Mouse (Mus musculus): Measurements from ENCODE around the gene Tmem230. TPM values are rescaled to one million over a fixed set of nuclear protein-coding genes. Genes with fewer than 3 reads are reported as not detected.
A peak's percentile ranks its signal among the peaks of the same experiment; 100 is the strongest.
"Not testable (repeated sequence)": the region's sequence is repeated elsewhere in the genome, so short reads cannot be mapped to it uniquely, and the experiment has no call there.

Gene Tmem230
- total RNA-seq, 2 experiments from 2014 or later = 21.1 to 22.5 TPM

DNA sequence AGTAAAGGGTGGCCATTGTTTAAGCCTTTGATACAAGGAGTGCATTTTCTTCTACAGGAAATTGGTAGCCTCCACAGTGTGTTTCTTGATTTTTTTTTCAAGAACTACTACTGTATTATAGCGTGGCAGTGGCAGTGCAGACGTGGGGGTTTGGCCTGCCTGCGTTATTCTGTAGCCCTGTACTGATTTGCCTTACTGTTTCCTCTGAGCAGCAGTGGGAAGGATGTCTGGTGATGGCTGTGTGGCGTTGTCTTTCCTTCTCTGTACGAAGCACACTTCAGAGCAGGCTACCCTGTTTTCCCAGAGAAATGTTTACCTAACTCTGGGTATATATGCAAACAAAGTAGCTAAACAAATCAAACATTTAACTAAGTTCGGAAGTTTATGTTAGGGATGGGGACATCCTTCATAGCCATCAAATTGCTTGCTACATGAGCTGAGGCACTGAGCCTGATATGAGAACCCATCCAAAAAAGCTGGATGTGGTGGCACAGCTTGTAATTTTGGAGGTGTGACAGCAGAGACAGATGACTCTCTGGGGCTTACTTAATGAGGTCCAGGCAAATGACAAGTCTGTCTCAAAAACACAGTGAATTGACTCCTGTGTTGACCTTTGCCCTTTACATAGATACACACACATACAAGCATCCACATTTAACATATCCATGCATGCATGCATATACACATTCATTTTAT, 25.2 kb upstream of the Tmem230 start:
- no peak for DNase-seq

DNA sequence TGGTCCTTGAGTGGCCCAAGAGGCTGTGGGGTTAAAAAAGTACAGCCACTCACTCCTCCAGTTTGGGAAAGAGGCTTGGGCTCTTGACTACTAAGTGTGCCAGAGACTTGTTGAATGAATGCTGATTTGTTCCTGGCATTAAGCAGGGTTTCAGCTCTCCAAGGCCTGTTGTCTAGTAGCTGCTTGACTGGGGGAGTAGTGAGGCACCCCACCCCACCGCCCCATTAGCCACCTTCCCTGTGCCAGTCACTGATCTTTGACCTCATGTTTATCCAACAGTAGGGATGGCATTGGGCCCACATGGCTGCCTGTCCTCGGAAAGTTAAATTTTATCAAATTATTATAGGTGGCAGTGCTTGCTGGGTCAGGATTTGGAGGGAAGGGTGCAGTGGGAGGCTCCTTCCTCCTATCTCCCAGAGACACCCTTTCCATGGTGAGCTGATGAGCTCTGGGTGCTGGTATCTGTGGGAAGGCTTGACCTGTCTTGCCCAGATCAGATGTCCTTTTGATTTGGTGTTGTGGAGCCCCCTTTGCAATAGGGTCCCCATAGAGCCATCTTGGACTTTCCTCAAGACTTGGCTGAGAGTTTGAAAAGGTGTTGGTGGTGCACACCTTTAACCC, 22.8 kb upstream of the Tmem230 start:
- no peak for DNase-seq

DNA sequence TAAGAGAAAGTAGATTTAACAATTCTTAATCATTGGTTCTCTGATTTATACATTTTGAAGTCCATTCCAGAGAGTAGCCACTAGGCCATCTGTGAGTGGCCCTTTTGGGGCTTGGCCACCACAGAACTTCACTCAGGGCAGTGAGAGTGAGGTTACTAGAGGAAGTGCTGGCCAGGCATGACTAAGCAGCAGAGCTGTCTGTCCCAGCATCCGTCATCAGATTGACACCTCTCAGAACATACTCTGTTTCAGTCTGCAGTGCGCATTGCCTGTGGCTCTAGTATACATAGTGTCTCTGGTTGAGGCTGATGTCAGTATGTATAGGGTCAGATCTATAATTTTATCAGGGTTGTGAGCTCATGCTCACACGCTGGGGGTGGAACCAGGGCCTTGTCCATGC, 21.6 kb upstream of the Tmem230 start:
- DNase-seq = no peak

DNA sequence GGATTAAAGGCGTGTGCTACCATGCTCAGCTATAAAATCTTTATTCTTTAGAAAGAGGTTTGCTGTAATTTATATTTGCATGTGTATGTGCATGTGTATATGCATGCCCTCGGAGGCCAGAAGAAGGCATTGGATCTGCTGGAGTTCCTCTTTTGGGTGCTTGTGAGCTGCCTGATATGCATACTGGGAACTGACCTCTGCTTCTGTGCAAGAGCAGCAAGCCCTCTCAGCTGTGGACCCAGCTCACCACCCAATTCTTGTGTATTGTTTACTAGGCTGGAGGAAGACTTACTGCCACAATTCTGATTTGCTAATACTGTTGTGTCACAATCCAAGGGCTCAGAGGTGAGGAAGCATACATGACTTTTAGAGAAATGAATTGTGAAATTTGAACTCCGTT, 18.5 kb upstream of the Tmem230 start:
- DNase-seq = no peak

DNA sequence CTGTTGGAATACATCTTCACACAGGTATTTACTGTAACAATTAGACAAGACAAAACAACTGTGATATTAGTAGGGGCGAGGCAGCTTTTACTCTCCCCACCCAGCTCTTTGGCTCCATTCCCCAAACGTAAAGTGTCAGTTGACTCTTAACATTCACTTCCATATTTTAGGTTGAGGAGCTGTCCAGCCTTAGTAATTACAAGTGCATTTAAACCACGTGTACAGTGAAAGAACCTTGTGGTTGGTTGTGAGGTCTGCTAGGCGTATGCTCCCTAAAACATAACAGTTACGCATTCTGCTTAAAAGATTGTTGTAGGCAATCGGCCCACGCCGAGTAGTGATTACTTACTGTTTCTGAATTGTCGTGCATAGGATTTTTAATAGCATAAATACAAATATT, 17.6 kb upstream of the Tmem230 start:
- DNase-seq = no peak

DNA sequence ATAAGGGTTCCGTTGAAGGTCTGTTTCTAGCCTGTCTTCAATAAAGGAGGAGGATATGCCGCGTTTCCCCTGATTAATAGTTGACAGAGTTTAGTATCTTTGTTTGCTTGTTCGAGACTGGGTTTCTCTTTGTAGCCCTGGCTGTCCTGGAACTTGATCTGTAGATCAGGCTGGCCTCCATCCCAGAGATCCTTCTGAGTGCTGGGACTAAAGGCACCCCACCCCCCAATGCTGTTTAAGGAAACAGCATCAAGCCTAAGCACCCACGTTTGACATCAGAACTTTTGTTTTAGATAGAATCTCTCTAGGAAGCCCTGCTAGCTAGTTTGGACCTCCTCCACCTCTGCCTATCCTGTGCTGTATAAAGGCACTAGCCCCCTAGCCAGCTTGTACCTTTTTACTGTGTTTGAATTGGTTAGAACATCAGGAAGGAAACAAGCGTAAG, 16.7 kb upstream of the Tmem230 start:
- DNase-seq = no peak

DNA sequence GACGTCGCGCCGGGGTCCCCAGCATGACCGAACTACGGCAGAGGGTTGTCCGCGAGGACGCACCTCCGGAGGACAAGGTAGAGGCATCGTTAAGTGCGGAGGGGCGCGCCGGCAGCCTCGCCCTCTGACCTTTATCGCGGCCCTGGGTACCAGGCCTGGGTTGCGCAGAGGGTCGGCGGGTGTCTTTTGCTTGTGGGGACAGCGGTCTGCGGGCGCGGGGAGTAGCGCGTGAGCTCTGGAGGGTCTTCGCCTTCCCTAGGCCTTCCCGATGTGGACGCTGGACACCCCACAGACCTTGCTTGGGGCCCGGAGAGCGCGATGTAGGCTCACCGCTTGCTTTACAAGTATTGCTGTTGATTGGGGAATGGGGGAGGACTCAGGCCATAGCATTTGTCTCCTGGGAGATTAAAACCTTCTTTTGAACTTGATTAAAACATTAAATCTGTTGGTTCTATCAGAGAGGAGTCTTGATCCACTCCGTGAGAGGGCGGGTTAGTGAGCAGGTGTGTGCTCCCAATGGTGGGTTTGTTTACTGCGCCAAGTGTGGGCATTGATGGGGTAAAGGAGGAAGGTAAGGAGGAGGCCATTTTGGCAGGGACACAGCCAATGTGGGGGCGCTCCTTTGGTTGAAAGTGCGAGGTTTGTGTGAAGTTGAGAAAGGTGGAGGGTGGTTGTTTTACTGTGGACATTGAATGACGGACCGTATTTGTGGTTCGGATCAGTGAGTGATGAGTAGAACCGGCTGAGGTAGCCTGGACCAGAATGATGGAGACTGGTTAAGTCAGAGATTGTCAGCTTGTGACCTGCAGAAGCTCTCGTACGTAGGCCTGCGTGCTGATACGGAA, 16.0 kb upstream of the Tmem230 start:
- no peak for DNase-seq

DNA sequence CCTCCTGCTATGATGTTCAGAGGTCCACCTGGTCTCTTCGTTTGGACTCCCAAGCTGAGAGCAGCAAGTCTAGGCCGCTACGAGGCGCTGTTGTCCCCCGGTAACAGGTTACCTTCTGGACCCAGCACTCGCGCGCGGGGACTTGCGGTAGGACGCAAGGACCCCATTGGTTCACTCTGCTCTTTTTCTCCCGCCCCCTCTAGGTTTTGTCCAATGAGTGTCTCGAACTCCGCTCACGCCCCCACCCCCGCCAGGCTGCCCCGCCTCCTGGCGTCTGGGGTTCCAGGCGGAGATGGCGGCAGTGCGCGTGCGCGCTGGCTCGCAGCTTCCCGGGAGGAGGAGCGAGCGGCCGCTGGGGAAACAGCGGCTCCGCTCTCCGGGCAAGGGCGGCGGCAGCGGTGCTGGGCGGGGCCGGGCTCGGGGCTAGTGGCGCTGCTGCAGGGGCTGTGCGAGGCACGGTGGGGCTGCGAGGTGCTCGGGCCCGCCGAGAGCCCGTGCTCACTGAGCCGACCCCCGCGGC, 15.3 kb upstream of the Tmem230 start, which contains the start of gene Cds2:
Cds2 (plus strand) TSS at position 270 of the 520 bp plus-strand sequence.
- DNase-seq = peak; percentile 99

DNA sequence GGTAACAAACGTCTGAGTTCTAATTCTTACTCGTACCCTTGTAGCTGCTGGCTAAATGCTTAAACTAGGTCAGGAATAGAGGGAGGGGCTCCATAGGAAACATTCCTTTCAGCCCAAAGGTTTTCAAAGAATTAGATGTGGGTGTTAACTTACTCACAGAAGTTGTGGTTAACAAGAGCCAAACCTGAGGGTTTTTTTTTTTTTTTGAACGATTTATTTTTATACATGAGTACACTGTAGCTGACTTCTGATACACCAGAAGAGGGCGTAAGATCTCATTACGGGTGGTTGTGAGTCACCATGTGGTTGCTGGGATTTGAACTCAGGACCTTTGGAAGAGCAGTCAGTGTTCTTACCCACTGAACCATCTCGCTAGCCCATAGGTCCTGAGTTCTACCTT, 14.6 kb upstream of the Tmem230 start:
- DNase-seq = no peak

DNA sequence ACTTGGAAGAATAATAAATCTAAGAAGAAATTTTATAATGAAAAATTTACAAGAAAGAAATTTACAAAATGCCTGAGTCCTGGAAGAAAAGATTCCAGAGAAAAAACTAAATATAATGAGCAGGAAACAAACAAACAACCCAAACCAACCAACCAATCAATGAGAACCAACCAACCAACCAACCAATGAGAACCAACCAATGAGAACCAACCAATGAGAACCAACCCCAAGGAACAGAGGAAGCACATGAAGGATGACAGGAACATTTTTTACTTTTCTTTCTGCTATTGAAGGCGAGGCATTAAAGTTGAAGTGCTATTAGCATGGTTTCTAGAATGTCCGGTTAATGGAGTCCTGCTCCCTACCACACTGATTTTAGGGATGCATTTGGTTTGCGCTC, 13.0 kb upstream of the Tmem230 start:
- no peak for DNase-seq

DNA sequence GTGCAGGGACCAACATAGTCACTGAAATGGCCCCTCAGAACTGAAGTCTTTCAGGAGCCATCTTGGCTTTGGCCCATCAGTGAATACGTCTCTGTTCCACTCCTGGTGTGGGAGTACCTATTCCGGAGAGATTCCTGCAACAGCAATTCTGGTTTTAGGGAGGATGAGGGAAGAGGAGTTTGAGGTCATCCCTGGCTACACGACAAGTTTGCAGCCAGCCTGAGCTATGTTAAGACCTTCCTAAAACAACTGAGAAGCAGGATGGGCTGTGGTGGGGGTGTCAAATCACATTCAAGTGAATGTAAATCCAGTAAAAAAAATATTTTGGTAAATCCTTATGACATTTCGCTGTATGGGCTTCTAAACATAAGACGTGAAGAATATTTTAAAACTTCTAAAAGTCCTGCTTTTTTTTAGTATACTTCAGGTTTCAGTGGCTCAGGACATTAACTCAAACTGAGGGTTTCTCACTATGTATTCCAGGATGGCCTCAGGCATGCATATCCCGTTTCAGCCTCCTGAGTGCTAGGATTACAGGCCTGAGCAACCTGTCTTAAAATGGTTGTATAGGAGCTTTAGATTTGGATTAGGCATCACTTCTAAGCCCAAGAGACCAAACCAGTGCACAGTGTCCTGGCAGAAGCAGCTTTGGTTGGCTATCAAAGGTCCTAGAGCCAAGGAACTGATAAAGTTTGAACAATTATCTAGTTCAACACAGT, 9.9 kb upstream of the Tmem230 start:
- DNase-seq = no peak

DNA sequence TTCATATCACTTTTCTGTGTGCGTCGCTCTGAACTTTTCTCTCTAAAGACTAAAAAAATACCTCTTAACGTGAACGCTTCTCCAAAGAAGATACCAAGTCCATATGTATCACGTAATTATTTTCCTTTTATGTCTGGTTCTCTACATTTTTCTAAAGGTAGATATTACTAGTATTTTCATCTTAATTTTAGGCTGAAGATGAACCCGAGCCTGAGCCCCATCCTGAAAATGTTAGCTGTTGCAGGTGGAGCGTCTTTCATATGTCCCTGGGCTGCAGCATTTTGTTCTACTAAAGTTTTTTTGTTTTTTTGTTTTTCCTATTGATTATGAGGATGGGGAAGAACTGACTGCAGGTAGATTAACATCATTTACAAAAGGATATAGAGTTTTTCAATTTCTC, 6.0 kb upstream of the Tmem230 start:
- DNase-seq = no peak

DNA sequence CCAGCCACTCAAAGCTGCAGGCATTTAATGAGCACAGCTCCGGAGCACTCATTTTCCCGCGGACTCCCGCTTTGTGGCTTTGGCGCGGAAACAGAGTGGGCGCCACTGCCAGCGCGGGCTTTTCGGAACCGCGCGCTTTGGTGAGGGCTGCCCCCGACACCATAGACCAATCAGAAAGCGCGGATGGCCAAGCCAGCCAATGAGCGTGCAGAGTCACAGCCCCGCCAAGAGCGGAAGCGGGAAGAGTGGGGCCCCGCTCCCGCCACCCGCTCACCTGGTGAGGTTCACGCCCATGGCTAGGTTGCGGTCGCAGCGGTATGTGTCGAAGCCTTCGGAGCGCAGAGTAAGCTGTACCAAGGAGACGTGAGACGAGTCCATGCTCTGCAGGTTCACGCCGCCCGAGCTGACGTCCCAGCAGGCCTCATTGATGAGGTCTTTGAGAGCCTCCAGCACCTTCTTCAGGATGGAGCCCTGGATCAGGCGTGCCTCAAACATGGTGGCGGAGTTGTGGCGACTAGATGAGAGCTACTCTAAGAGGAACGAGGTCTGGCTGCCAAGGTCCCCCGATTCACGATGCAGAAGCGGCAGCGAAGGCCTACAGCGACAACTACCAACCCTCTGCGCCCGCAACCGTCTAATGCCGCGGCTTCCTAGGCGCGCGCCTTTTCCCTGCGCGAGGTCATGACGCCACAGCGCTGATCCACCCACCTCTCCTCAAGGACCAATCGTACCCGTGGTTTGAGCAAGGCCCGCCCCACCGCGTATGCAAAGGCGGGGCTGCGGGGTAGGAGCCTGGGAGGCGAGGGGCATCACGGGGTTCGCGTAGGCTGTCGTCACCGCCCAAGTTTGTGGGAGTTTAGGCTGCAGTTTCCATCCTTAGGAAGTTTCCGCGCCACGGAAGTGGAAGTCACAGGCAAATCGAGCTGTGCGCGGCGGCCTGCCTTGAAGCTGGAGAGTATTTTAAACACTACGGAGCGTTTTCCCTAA, 5.2 kb upstream of the Tmem230 start, which contains the start of gene Pcna:
Pcna (minus strand) TSS at position 773 of the 987 bp plus-strand sequence.
- DNase-seq = peak; percentile 98

DNA sequence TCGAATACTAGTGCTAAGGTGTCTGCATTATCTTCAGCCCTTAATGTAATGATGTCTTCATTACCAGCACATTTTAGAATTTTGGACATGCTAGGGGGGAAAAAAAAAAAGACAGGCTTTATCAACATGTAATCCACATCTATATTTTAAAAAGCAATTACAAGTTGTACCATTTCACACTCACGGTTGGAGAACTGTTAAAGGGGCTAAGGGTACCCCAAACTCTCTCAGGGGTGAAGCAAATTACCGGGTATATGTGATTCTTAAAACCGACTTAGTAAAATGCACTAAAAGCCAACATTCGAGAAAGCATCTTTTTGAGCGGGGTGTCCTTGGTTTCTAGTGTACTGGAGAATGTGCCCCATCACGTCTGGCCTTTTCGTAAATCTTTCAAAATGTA, 4.3 kb upstream of the Tmem230 start:
- DNase-seq = no peak

DNA sequence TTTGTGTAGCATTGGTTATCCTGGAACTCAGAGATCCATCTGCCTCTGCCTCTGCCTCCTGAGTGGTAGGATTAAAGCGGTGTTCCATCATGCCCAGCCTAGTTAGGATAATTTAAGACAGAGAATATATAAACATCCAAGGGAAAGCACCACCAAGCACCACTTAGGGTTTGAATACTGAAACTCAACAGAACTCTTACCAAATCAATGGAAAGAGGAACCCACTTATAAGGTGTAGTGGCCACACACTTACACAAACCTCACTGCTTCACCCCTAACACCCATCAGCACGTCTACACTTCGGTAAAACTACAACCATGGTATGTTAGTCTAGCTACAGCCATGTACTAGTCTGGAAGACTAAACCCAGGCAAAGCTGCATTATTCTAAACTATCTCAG, 4.2 kb downstream of the Tmem230 start:
- DNase-seq = no peak

DNA sequence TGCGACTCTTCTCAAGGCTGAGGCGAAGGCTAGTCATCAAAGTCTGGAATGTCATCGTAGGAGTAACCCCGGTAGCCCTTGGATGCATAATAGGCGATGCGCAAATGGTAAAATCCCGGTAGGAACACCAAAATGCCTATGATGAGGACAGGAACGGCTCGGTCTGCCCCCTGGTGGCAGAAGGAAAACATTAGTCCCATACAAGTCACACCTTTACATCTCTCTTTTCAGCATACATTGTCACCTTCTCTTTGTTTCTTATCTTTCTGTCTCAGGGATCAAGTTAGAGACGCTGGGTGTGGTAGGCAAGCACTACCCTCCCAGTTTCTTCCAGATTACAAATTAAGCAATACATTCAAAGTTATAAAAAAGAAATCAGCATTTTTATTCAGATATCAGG, 7.2 kb downstream of the Tmem230 start:
- DNase-seq = peak; percentile 15

DNA sequence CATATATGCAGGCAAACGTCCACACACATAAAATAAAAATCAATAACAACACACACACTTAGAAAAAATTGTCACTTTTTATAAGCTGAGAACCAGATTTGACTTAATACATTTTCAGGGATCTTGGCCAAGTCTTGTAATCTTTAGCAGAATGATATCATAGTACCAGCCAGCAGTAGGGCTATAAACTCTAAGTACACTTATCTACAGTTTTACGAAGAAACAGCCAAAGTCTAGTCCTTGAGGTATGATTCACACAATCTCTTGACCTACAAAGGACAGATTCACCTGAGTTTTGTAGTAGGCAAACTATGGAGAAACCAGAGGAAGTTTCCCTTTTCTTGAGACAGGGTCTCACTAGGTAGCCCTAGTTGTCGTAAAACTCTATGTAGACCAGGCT, 8.2 kb downstream of the Tmem230 start:
- not testable (repeated sequence) for DNase-seq

DNA sequence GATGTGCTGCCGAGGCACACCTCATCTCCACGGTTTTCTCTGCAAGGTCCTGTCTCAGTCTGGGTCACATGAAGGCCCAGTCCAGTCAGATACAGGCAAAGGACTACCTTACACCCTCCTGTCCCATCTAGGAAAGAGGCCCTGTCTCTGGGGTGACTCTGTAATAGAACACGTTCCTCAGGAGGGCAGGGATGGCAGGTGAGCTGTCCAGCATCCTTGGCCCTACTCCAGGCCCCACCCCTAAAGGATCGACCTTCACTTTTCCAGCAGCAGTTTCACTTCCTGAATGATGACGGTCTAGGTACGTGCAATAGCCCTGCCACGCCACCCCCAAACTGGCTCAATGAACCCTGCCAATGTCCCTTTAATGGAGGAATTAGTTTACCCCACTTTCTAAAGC, 11.6 kb downstream of the Tmem230 start:
- DNase-seq = no peak

DNA sequence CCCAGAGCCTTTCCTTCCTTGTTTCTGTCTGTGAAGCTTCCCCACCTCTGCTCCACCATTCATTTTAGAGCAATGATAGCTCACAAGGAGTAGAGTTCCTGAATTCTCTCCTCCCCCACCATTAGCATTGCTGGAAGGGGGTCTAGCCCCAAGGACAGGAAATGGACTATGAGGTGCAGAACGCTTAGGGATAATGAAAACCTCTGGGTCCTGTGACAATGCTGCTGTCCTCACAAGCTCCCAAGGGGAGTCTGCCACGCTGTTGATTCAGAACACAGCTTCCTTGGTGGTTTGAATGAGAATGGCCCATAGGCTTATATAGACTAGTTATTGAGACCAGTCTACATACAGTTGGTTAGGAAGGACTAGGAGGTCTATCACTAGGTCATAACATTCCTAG, 12.3 kb downstream of the Tmem230 start:
- DNase-seq = no peak

DNA sequence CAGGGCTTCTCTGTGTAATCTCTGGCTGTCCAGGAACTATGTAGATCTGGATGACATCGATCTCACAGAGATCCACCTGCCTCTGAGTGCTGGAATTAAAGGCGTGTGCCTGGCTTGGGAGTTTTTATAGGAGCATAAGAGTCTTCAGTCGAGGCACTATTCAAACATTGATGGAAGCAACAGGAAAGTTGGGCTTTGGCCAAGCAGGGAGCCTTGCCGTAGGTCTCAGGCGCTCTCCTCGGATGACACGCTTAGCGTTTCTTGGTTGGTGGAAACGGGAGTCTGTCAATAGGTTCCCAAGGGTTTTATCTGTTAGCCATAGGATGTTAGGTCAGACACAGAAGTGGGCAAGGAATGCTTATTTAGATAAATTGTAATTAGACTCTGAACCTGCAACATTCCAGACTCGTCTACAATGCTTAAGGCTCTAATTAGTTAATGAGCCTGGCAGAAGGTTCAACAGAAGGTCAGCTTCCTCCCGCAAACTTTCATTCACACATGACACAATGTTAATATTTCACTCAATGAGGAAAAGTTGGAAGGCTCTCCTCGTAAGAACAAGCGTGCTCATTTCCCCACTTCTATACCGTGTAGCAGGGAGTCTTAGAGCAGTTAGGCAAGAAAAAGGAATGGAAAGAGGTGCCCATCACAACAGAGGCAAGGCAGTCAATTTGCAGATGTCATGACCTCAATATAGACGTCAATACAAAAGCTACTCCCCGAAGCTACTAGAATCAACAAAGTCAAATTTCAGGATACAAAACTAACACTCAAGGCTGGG, 13.4 kb downstream of the Tmem230 start:
- DNase-seq = no peak

Data from gastrocnemius, postnatal 25 days (tissue).